Mouse (Mus musculus) midbrain, embryonic 11.5 days (tissue): Measurements from ENCODE around the gene Trim65. TPM values are rescaled to one million over a fixed set of nuclear protein-coding genes. Genes with fewer than 3 reads are reported as not detected.

Source experiments
- ATAC-seq: fragments of 200-750 bp; cut with Nextera tagmentation; 2 replicates; pipeline ENCODE4 v1.8.0; 2017; ENCODE audit warnings: moderate TSS enrichment, moderate library complexity; ENCODE audit not compliant: low FRiP score
- DNase-seq: peaks from one replicate; pipeline ENCODE4 v3.0.0; 2015; ENCODE audit warnings: low spot score; ENCODE audit errors: missing footprints
- H3K27ac ChIP-seq: fragments of 300-500 bp; sonication (generic); 2 replicates; pipeline ENCODE4 v1.5.1; 2014; ENCODE audit warnings: low read depth, low read length
- H3K27me3 ChIP-seq: fragments of 300-500 bp; sonication (generic); 2 replicates; pipeline ENCODE4 v1.6.1; 2014; ENCODE audit warnings: mild to moderate bottlenecking, low read length, moderate library complexity, mixed read lengths; ENCODE audit not compliant: control insufficient read depth, insufficient read depth
- H3K36me3 ChIP-seq: fragments of 300-500 bp; sonication (generic); 2 replicates; pipeline ENCODE4 v1.6.1; 2014; ENCODE audit warnings: mild to moderate bottlenecking, low read length, moderate library complexity, mixed read lengths; ENCODE audit not compliant: control insufficient read depth, insufficient read depth
- H3K4me1 ChIP-seq: fragments of 300-500 bp; sonication (generic); 2 replicates; pipeline ENCODE4 v1.6.1; 2014; ENCODE audit warnings: low read length; ENCODE audit not compliant: control insufficient read depth, insufficient read depth
- H3K4me2 ChIP-seq: fragments of 300-500 bp; sonication (generic); 2 replicates; pipeline ENCODE4 v1.6.1; 2014; ENCODE audit warnings: mild to moderate bottlenecking, moderate library complexity
- H3K4me3 ChIP-seq: fragments of 300-500 bp; sonication (generic); 2 replicates; pipeline ENCODE4 v1.5.1; 2014; ENCODE audit warnings: low read depth, low read length
- H3K9ac ChIP-seq: fragments of 300-500 bp; sonication (generic); 2 replicates; pipeline ENCODE4 v1.6.1; 2014; ENCODE audit warnings: low read length
- H3K9me3 ChIP-seq: fragments of 300-500 bp; sonication (generic); 2 replicates; pipeline ENCODE4 v1.6.1; 2016; ENCODE audit warnings: low read length; ENCODE audit not compliant: control insufficient read depth
- WGBS: fragments of 180-500 bp; shearing (Covaris S2); extraction: QIAGEN DNeasy Blood & Tissue Kit; methylation state at CpG from one replicate; pipeline ENCODE4 v1.1.7; 2014; 5-methylcytosine and 5-hydroxymethylcytosine counted together
- polyA plus RNA-seq: library from polyadenylated mRNA; unstranded; fragments of >200 nt; fragmentation: Nextera tagmentation; extraction: Ambion mirVana; gene quantifications from 2 replicates; pipeline ENCODE4 v1.2.1, GENCODE M21; 2014

The Trim65 gene
- polyA plus RNA-seq, 1 experiment from 2014 or later: 1.3 TPM

GRCm38 (mm10) chr11:116106154-116106962 lies 24.6 kb downstream of the Trim65 start:
- Histone ChIP-seq H3K9ac (peak overlapping the region; percentile 9; the same call in 1 of the 2 replicates), H3K27me3 (peaks cover 52% of the 10 kb centered on the region), H3K27ac (no peak overlapping the region), H3K4me3 (no peak overlapping the region; the same call in 1 of the 2 replicates), H3K9me3 (no peaks in the 10 kb centered on the region), H3K4me2 (peak overlapping the region; percentile 30), H3K4me1 (peaks cover 38% of the 10 kb centered on the region), H3K36me3 (no peaks in the 10 kb centered on the region)
- ATAC-seq: peak; percentile 33
- DNase-seq: peak; percentile 91
- WGBS: 18% methylated on average over 32 of the region's 32 CpGs

GRCm38 (mm10) chr11:116105065-116105464 lies 25.9 kb downstream of the Trim65 start:
- no peak for ATAC-seq
- H3K9ac ChIP-seq: no peak overlapping the region
- H3K27ac ChIP-seq: no peak overlapping the region
- no peak overlapping the region for H3K4me2 ChIP-seq
- WGBS: 92% methylated on average over 2 of the region's 2 CpGs
- peaks cover 43% of the 10 kb centered on the region for H3K27me3 ChIP-seq
- peaks cover 38% of the 10 kb centered on the region for H3K4me1 ChIP-seq
- no peaks in the 10 kb centered on the region for H3K9me3 ChIP-seq
- no peak for DNase-seq
- H3K36me3 ChIP-seq: no peaks in the 10 kb centered on the region
- no peak overlapping the region for H3K4me3 ChIP-seq

- Histone ChIP-seq H3K36me3 (no peaks in the 10 kb centered on the region), H3K9ac (peak overlapping the region; percentile 30), H3K4me3 (no peak overlapping the region), H3K9me3 (no peaks in the 10 kb centered on the region), H3K4me1 (peaks cover 31% of the 10 kb centered on the region), H3K4me2 (no peak overlapping the region), H3K27me3 (peaks cover 34% of the 10 kb centered on the region), H3K27ac (no peak overlapping the region)
- ATAC-seq: no peak
- DNase-seq: no peak
- 56% methylated on average over 14 of the region's 14 CpGs for WGBS
Observed at GRCm38 (mm10) chr11:116104006-116104646, 26.8 kb downstream of the Trim65 start.

GRCm38 (mm10) chr11:116103572-116103971 lies 27.4 kb downstream of the Trim65 start:
- ATAC-seq: no peak
- Histone ChIP-seq H3K27ac (no peak overlapping the region), H3K4me1 (peaks cover 31% of the 10 kb centered on the region), H3K9me3 (no peaks in the 10 kb centered on the region), H3K4me3 (no peak overlapping the region), H3K9ac (no peak overlapping the region), H3K4me2 (no peak overlapping the region), H3K36me3 (no peaks in the 10 kb centered on the region), H3K27me3 (peaks cover 28% of the 10 kb centered on the region)
- 77% methylated on average over 12 of the region's 12 CpGs for WGBS
- DNase-seq: no peak

- no peak overlapping the region; the same call in 1 of the 2 replicates for H3K9ac ChIP-seq
- WGBS: 66% methylated on average over 3 of the region's 4 CpGs
- ATAC-seq (no peak), DNase-seq (no peak)
- peaks cover 17% of the 10 kb centered on the region for H3K27me3 ChIP-seq
- no peak overlapping the region for H3K4me2 ChIP-seq
- H3K27ac ChIP-seq: peak overlapping the region; percentile 32
- no peaks in the 10 kb centered on the region for H3K9me3 ChIP-seq
- peaks cover 31% of the 10 kb centered on the region for H3K4me1 ChIP-seq
- H3K36me3 ChIP-seq: no peaks in the 10 kb centered on the region
- H3K4me3 ChIP-seq: no peak overlapping the region
Observed at GRCm38 (mm10) chr11:116102472-116102871, 28.5 kb downstream of the Trim65 start.

GRCm38 (mm10) chr11:116101931-116102381 lies 29.0 kb downstream of the Trim65 start:
- H3K4me3 ChIP-seq: no peak overlapping the region
- DNase-seq (no peak), ATAC-seq (no peak)
- WGBS: 37% methylated on average over 11 of the region's 11 CpGs
- H3K27ac ChIP-seq: peak overlapping the region; percentile 32
- H3K4me1 ChIP-seq: peaks cover 26% of the 10 kb centered on the region
- H3K9me3 ChIP-seq: no peaks in the 10 kb centered on the region
- H3K4me2 ChIP-seq: no peak overlapping the region
- no peaks in the 10 kb centered on the region for H3K36me3 ChIP-seq
- H3K9ac ChIP-seq: peak overlapping the region; percentile 37
- H3K27me3 ChIP-seq: peaks cover 12% of the 10 kb centered on the region

- DNase-seq (no peak), ATAC-seq (no peak)
- Histone ChIP-seq H3K9ac (no peak overlapping the region), H3K27ac (no peak overlapping the region), H3K4me3 (no peak overlapping the region), H3K4me1 (peaks cover 15% of the 10 kb centered on the region), H3K9me3 (0 out of 2 replicates have a peak, but pooled peaks cover 3% of the 10 kb centered on the region), H3K36me3 (no peaks in the 10 kb centered on the region), H3K27me3 (peaks cover 2% of the 10 kb centered on the region; the same call in 1 of the 2 replicates), H3K4me2 (no peak overlapping the region)
- WGBS: 89% methylated on average over 7 of the region's 7 CpGs
Observed at GRCm38 (mm10) chr11:116100839-116101238, 30.1 kb downstream of the Trim65 start.

- ATAC-seq (no peak), DNase-seq (no peak)
- Histone ChIP-seq H3K36me3 (no peaks in the 10 kb centered on the region), H3K27me3 (no peaks in the 10 kb centered on the region), H3K4me1 (peaks cover 15% of the 10 kb centered on the region), H3K4me2 (no peak overlapping the region), H3K4me3 (no peak overlapping the region), H3K9me3 (0 out of 2 replicates have a peak, but pooled peaks cover 3% of the 10 kb centered on the region), H3K9ac (no peak overlapping the region), H3K27ac (no peak overlapping the region)
- 82% methylated on average over 6 of the region's 6 CpGs for WGBS
Observed at GRCm38 (mm10) chr11:116100385-116100784, 30.5 kb downstream of the Trim65 start.

GRCm38 (mm10) chr11:116099462-116099861 lies 31.5 kb downstream of the Trim65 start:
- H3K4me1 ChIP-seq: peaks cover 15% of the 10 kb centered on the region
- H3K27ac ChIP-seq: no peak overlapping the region
- H3K9ac ChIP-seq: no peak overlapping the region
- DNase-seq (no peak), ATAC-seq (no peak)
- H3K27me3 ChIP-seq: no peaks in the 10 kb centered on the region
- no peak overlapping the region for H3K4me2 ChIP-seq
- no peaks in the 10 kb centered on the region for H3K36me3 ChIP-seq
- 0 out of 2 replicates have a peak, but pooled peaks cover 3% of the 10 kb centered on the region for H3K9me3 ChIP-seq
- WGBS: 88% methylated on average over 6 of the region's 6 CpGs
- no peak overlapping the region for H3K4me3 ChIP-seq
